Mouse (Mus musculus) adrenal gland, postnatal 25 days (tissue): ENCODE results near the gene Bace1. TPM values are rescaled to one million over a fixed set of nuclear protein-coding genes. Genes with fewer than 3 reads are reported as not detected.
A peak's percentile ranks its signal among the peaks of the same experiment; 100 is the strongest.

Experiments used
- DNase-seq: peaks from one replicate; pipeline ENCODE4 v3.0.0; 2021; ENCODE audit warnings: mixed read lengths
- long read RNA-seq: library from polyadenylated mRNA; stranded (forward); transcript quantifications from one replicate; pipeline ENCODE4 v2.0.0, GENCODE M21; 2021
- total RNA-seq: library from RNA; stranded (reverse); gene quantifications from 2 replicates; pipeline ENCODE4 v1.2.3, GENCODE M21; 2021

The Bace1 gene
- total RNA-seq = 22.6 and 31.1 TPM in 2 replicates
- long read RNA-seq, full-length matches to known transcripts = 15 of 39 reads
- long read RNA-seq, partial matches to known transcripts = 7 of 39 reads
- long read RNA-seq, other reads (novel, unspliced or antisense) = 17 of 39 reads

- peak; percentile 81 for DNase-seq
Measured at GRCm38 (mm10) chr9:45838434-45839138, at the start of gene Bace1. Bace1 (plus strand) TSS chr9:45838580.

GRCm38 (mm10) chr9:45791456-45792142 is 46.8 kb upstream of the Bace1 start:
- DNase-seq = no peak

GRCm38 (mm10) chr9:45792235-45792634 is 46.1 kb upstream of the Bace1 start:
- no peak for DNase-seq

- no peak for DNase-seq
Measured at GRCm38 (mm10) chr9:45793697-45794096, 44.7 kb upstream of the Bace1 start.

GRCm38 (mm10) chr9:45795722-45796121 is 42.7 kb upstream of the Bace1 start:
- no peak for DNase-seq

- no peak for DNase-seq
Measured at GRCm38 (mm10) chr9:45797271-45797670, 41.1 kb upstream of the Bace1 start.

GRCm38 (mm10) chr9:45798467-45799164 is 39.8 kb upstream of the Bace1 start:
- DNase-seq = no peak

GRCm38 (mm10) chr9:45799402-45799801 is 39.0 kb upstream of the Bace1 start:
- no peak for DNase-seq

GRCm38 (mm10) chr9:45803070-45803774 is 35.2 kb upstream of the Bace1 start:
- no peak for DNase-seq

GRCm38 (mm10) chr9:45806847-45807246 is 31.5 kb upstream of the Bace1 start:
- no peak for DNase-seq

GRCm38 (mm10) chr9:45807337-45807736 is 31.0 kb upstream of the Bace1 start:
- no peak for DNase-seq

- DNase-seq = no peak
Measured at GRCm38 (mm10) chr9:45807761-45808160, 30.6 kb upstream of the Bace1 start.

- DNase-seq = no peak
Measured at GRCm38 (mm10) chr9:45811946-45812345, 26.4 kb upstream of the Bace1 start.

GRCm38 (mm10) chr9:45815113-45815512 is 23.3 kb upstream of the Bace1 start:
- no peak for DNase-seq

- DNase-seq = no peak
Measured at GRCm38 (mm10) chr9:45815525-45815924, 22.9 kb upstream of the Bace1 start.

GRCm38 (mm10) chr9:45818406-45819011 is 19.9 kb upstream of the Bace1 start:
- DNase-seq = no peak

GRCm38 (mm10) chr9:45827663-45828290 is 10.6 kb upstream of the Bace1 start:
- peak; percentile 62 for DNase-seq

GRCm38 (mm10) chr9:45828291-45828963 is 10.0 kb upstream of the Bace1 start, which contains the start of gene Cep164:
Cep164 (minus strand) TSS chr9:45828691.
- DNase-seq = peak; percentile 83

- DNase-seq = peak; percentile 49
Measured at GRCm38 (mm10) chr9:45829107-45829506, 9.3 kb upstream of the Bace1 start.

- DNase-seq = no peak
Measured at GRCm38 (mm10) chr9:45832898-45833297, 5.5 kb upstream of the Bace1 start.

GRCm38 (mm10) chr9:45833461-45833860 is 4.9 kb upstream of the Bace1 start:
- DNase-seq = no peak
